Mouse (Mus musculus): Measurements from ENCODE around the gene Arhgef1. TPM values are rescaled to one million over a fixed set of nuclear protein-coding genes. Genes with fewer than 3 reads are reported as not detected.

Arhgef1 gene
- total RNA-seq, 2 experiments from 2014 or later: 36.6 to 58.2 TPM

GRCm38 (mm10) chr7:24931651-24932050, 28.9 kb downstream of the Arhgef1 start:
- ATAC-seq (replicated peaks; ENCODE audit: poor library complexity): no peak

- no peak for ATAC-seq (replicated peaks; ENCODE audit: poor library complexity)
Observed at GRCm38 (mm10) chr7:24943641-24944040, 40.9 kb downstream of the Arhgef1 start.

GRCm38 (mm10) chr7:24944257-24944950, 41.7 kb downstream of the Arhgef1 start, which contains the start of gene Gm4881:
Gene Gm4881, minus strand, starts transcription at chr7:24944494.
- no peak for ATAC-seq (replicated peaks; ENCODE audit: poor library complexity)

DNA sequence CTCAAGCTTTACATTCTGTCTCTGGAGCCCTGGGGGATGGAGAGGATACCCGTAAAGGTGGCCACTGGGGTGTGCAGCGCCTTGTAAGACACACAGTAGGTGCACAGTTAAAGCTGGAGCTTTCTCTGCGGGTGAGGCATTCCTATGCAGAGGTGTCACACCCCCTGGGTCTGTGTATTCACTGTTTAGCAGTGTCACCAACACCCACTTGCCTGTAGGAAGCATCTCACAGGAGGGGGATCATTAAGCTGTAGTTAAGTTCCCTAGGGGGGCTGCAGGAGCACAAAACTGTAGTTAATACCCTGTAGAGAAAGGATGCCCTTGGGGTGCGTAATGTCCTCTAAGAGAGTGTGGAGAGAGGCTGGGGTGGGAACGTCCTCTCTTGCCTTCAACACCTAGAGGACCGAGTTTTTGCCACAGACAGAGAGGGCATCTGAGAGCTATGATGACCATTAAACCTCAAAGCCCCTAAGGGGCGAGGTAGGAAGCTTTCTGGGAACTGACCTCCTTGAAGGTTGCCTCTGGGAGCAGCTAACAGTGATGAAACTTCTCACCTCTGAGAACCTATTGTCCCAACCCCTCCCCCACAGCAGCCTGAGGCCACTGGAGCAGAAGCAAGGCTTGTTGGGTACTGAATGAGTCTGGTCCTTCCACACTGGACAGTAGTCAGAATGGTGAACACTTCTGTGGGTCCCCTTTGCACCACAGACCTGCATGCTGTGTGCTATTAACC, 44.8 kb downstream of the Arhgef1 start:
- ATAC-seq (replicated peaks; ENCODE audit: poor library complexity): no peak

DNA sequence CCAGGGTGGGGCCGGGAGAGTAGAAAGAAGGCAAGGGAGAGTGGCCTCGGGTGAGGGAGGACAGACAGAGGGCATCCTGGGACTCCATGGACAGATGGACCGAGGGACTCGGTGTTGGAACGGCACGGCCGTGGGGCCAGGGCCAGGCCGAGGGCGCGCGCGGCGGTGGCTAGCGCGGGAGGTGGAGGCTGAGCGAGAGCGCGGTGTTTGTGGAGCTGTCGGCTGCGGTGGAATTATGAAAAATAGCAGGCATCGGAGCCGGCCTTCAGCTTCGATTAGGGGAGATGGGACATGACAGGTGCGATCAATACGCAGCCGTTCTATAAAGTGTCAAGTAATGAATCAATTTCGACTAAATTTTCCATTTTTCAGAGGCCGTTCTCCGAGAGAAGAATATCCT, 46.1 kb downstream of the Arhgef1 start:
- no peak for ATAC-seq (replicated peaks; ENCODE audit: poor library complexity)

DNA sequence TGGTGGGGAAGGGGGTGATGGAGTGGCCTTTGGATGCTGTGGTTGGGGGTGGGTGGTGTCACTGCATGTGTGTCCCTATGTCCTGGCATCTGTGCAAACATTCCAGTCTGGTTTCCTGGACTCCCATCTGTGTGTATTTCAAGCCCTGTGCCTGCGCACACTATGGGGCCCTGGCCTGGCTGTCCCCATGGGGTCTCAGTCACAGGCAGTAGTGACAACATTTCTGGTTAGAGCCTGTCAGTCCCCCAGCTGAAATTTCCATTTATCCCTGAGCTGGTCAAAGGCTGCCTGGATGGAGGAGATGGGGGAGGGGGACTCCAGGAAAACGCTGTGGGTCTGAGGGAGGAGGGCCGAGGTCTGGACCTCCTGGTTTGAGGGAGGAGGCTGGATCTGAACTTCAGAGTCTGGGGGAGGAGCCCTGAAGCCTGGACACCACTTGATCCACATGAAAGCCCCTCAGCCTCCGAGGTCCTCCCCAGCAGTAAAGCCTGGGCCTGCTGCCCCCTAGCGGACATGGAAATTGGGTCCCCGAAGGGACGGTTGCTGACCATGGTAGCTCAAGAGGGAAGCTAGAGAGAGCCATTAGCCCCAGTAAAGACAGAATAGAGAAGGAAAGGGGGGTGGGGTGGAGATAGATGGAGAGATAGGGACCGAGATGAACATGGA, 47.4 kb downstream of the Arhgef1 start:
- ATAC-seq (replicated peaks; ENCODE audit: poor library complexity): peak; percentile 82

- no peak for ATAC-seq (replicated peaks; ENCODE audit: poor library complexity)
Observed at GRCm38 (mm10) chr7:24953966-24954365, 51.3 kb downstream of the Arhgef1 start.

DNA sequence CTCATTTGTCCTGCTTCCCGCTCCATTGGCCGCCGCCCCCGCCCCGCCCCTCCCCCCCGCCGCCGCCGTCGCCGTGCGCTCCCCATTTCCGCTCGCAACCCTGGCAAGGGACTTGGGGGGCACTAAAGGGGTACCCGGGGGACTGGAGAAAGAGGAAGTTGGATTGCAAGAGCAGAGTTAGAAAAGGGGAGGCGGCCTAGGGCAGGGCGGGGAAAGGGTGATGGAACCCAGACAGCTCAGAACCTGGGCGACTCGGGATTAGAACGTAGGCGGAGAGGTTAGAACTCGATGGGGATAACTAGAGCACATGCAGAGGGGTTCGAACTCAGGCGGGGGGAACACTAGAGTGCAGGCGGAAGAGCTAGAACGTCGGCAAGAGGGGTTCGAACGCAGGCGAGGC, 51.7 kb downstream of the Arhgef1 start:
- peak; percentile 85 for ATAC-seq (replicated peaks; ENCODE audit: poor library complexity)

- ATAC-seq (replicated peaks; ENCODE audit: poor library complexity): no peak
Observed at GRCm38 (mm10) chr7:24955226-24955625, 52.5 kb downstream of the Arhgef1 start.

GRCm38 (mm10) chr7:24964288-24964687, 61.6 kb downstream of the Arhgef1 start:
- ATAC-seq (replicated peaks; ENCODE audit: poor library complexity): no peak

GRCm38 (mm10) chr7:24964897-24965535, 62.3 kb downstream of the Arhgef1 start:
- ATAC-seq (replicated peaks; ENCODE audit: poor library complexity): peak; percentile 88

GRCm38 (mm10) chr7:24967966-24968365, 65.3 kb downstream of the Arhgef1 start:
- ATAC-seq (replicated peaks; ENCODE audit: poor library complexity): no peak

GRCm38 (mm10) chr7:24968463-24968862, 65.8 kb downstream of the Arhgef1 start:
- no peak for ATAC-seq (replicated peaks; ENCODE audit: poor library complexity)

DNA sequence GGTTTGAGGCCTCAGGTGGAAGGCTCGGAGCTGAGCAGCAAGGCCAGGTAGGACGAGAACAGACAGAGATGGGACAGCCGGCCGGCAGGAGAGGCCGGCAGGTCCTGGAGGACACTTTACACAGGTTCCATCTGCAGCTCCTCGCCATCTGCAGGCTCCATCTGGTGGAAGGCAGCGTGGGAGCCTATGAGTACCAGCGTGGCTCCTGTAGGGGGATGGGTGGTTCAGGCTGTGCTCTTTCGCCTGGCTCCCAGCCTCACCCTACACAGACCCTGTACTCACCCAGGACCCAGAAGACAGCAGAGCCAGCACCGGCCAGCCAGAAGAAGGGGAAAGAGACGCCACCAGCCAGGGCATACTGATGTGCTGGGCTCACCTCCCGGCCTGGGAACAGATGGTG, 67.1 kb downstream of the Arhgef1 start:
- ATAC-seq (replicated peaks; ENCODE audit: poor library complexity): no peak

GRCm38 (mm10) chr7:24970341-24970740, 67.6 kb downstream of the Arhgef1 start:
- ATAC-seq (replicated peaks; ENCODE audit: poor library complexity): no peak

- ATAC-seq (replicated peaks; ENCODE audit: poor library complexity): peak; percentile 38
Observed at GRCm38 (mm10) chr7:24971261-24971971, 68.7 kb downstream of the Arhgef1 start.

- ATAC-seq (replicated peaks; ENCODE audit: poor library complexity): peak; percentile 88
Observed at GRCm38 (mm10) chr7:24971972-24972893, 69.5 kb downstream of the Arhgef1 start, which contains the start of gene Rabac1. Gene Rabac1, minus strand, starts transcription at chr7:24972754.

DNA sequence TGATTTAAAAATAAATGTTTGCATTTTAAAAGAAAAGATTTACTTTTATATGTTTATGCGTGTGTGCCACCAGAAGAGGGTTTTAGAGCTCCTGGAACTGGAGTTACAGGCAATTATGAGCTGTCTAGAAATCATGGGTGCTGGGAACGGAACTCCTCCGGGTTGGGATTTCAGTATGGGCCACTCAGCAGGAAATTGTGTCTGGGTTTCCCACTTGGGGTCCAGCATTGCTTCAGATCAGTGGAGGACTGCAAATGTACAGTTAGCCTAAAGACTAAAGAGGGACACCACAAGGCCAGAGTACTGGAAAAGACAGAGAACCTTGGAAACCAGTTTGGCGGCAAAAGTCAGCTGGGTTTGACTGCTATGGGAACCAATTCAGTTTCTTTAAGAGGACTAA, 70.5 kb downstream of the Arhgef1 start:
- no peak for ATAC-seq (replicated peaks; ENCODE audit: poor library complexity)

DNA sequence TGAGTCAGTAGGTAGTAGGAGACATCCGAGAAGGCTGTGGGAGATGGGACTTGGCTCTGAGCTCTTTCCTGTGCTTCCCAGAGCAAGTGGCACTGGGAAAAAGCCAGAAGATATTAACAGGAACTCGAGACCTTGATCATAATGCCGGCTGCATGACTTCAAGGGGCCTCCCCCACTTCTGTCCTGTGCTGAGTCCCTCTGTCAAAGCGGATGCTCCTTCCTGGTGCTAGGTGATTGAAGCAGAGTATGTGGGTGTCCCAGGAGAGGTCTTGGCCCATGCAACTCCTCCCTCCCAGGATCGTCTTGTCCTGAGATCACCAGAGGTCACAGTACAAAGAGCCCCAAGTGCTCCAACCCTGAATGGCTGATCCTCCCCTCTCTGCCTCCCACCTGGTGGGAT, 71.2 kb downstream of the Arhgef1 start:
- ATAC-seq (replicated peaks; ENCODE audit: poor library complexity): no peak
